Mouse (Mus musculus) adipocyte (in vitro differentiated cells): ENCODE measurements at regions not wholly inside any gene's neighbourhood (a gene's known extent, or its start where the extent isn't known, plus 50 kb on each side); places are given as distances from the start of the nearest gene placed in this dataset.

Experiments
- DNase-seq: peaks from one replicate; pipeline ENCODE4 v3.0.0-alpha.2; 2016; ENCODE audit warnings: low spot score

DNA sequence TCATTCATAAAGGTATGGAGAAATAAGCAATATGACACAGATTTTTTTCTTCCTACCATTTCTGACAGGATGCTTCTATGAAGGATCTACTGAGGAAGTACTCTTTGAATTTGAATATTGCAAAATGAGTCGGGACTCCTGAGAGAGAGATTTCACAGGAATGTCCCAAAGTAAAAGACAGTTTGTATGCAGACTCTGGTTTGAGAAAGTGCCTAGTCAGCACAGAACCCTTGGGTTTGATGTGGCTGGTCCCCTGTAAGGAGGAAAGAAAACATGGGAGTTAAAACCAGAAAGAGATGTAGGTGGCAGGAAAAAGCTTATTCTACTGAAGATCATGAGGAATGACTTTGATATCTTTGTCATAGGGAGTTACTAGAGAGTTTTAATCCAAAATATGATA lies 405.6 kb upstream of the Klf4 start:
- no peak for DNase-seq

GRCm38 (mm10) chr4:55929141-55929782 lies 397.0 kb upstream of the Klf4 start:
- DNase-seq = no peak

DNA sequence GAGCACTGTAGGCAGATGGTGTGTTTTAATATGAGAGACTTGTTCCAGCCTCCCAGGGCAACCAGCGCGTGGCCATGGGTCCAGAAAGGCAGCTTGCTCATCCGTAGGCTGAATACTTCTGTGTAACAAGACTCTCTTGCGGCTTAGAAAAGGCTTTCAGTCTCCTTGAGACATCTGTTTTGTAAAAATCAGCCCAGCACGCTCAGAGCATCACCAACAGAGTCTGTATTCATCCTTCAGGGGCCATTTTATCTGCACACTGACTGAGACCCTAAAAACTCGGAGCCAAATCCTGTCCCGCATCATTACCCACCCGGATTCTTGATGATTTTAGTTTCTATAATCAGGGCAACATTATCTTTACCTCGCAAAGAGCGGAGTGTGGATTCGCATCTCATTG lies 396.4 kb upstream of the Klf4 start:
- DNase-seq = no peak

GRCm38 (mm10) chr4:55928196-55928595 lies 395.9 kb upstream of the Klf4 start:
- DNase-seq = no peak

- no peak for DNase-seq
Measured at GRCm38 (mm10) chr4:55927391-55927790, 395.1 kb upstream of the Klf4 start.

DNA sequence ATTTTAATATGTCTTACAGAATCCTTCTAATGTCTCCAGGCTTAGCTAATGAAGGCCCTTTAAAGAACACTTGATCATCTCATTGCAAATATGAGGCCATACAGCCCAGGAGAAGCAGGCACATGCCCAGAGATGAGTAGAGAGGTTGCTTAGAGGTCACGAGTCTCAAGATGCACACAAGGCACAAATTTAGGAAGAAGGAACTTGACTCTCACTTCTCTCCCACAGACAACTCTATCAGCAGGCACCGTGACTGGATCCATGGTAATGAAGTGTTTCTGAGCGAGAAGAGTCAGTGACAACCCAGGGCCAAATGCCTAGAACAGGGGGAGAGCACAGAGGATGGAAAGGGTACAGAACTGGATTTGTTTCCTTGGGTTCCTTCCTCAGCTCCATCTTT lies 392.7 kb upstream of the Klf4 start:
- DNase-seq = no peak

DNA sequence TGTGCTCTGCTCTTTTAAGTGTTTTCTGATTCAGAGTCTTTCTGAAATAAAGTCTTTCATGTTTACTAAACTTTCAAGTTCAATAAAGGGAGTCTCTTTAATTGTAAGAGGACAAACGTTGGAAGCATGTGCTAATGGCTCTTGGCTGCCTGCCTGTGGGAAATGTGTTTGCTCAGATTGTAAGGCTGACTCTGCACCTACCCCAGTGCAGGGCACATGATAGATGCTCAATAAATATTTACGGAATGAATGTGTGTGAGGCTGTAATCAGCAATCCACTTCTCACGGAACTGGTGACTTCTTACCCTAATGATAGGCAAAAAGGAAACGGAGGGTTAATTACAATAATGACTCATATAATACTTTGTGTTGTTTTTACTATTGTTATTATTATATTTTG lies 389.0 kb upstream of the Klf4 start:
- DNase-seq = no peak

- peak; percentile 26 for DNase-seq
Measured at GRCm38 (mm10) chr4:55894116-55894885, 362.0 kb upstream of the Klf4 start.

- no peak for DNase-seq
Measured at GRCm38 (mm10) chr4:55891656-55892055, 359.4 kb upstream of the Klf4 start.

DNA sequence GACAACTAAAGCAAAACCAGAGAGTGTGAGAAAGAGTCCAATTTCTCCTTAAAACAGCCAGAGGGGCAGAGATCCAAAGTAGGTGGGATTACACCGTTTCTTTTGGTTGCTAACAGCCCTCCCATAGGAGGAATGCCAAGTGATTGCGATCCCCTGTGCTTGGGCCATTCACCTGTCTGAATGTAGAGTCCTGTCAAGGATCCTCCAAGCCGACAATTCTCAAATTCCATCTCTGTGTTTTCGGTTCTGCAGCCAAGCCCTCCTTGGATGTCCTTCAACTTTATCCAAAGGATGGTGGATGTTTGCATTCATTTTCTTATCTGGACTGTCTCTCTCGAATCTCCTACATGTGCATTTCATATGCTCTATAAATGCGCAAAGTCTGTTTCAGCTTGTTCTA lies 355.3 kb upstream of the Klf4 start:
- no peak for DNase-seq

DNA sequence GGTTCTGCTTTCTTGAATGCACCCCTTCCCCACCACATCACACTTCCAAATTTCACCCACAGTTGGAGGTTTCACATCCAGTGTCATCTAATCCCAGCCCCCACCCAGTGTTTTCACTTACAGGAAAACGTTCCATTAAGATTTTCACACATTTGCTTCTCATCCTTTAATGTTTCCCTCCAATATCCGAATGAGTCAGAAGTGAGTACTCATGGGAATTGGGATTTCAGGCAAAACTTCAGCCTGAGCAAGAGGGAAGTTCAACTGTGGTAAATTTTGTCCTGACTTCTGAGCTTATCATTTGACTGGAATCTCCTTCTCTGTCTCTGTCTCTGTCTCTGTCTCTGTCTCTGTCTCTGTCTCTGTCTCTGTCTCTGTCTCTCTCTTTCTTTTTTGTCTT lies 350.3 kb upstream of the Klf4 start:
- no peak for DNase-seq

DNA sequence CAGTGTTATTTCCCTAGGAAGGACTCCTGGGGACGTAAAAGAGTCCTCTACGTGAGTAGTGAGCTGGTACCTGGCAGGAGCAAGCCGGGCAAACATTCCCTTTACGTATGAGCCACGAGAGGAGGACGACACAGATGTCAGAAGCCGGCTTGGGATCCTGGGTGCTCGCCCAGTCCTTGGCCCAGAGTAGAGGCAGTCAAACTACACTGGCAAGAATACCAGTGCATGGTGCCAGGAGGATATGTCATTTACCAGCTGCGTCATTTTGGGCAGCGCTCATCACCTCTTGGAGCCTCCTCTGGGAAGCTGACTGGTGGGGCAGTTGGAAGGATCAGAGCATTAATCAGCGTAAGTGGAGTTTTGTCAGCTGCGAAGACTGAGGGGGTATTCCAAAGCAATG lies 343.0 kb upstream of the Klf4 start:
- peak; percentile 81 for DNase-seq

DNA sequence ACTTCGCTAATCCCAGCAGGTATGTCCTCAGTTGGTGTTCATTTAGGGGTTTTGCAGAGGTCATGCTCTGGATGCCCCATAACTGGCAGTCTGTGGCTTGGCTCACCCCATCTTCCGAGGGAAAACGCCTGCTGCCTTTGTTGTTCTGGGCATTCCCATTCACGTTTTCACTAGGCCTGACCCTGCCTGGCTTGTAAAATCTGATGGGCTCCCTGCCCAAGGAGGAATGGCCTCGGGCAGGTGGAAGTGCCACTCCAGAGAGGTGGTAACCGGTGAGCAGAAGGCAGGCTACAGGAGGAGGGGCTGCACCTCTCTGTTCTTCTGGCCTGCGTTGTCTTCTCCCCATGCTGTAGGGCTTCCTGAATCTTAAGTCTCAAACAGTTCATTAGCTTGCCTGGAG lies 342.6 kb upstream of the Klf4 start:
- no peak for DNase-seq

GRCm38 (mm10) chr4:55874276-55874675 lies 342.0 kb upstream of the Klf4 start:
- DNase-seq = no peak

GRCm38 (mm10) chr4:55860055-55860454 lies 327.8 kb upstream of the Klf4 start:
- no peak for DNase-seq

DNA sequence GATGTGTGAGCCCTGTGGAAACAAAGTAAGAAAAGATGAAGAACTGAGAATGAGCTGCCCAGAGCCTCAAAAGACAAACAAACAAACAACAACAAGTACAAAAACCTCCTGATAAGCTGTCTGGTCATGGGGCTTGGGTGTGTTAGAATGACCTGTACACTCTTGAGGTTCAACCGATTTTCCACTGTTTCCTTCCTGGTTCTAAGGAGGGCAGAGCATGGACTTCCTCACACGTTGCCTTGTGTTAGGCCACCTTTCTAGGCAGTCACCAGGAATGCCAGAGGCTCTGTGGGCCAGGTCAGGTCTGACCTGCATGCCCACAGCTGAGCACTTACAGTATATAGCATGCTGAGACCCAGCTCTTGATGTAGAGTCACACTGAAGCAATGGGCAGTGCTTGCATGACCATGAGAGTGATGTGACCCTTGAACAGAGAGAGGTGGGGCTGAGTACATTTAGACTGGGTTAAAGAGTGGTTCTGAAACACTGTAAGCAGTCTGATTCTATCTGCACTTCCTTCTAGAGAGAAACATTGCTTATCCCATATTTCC lies 327.0 kb upstream of the Klf4 start:
- DNase-seq = peak; percentile 14

GRCm38 (mm10) chr4:55851430-55851829 lies 319.2 kb upstream of the Klf4 start:
- no peak for DNase-seq

DNA sequence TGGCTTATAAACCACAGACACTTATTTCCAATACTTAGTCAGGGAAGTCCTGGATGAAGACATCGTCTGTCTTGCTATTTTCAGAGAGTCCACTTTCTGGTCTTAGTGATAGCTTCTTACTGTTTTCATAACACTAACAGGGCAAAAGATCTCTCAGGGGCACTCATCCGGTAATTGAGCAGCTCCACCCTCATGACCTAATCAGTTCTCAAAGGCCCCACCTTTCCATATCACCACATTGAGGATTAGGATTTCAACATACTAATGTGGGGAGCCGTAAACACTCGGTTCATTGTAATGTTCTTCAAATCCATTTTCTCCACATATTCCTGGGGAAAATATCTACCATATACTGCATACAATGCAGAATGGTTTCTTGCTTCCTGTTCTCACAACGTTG lies 318.8 kb upstream of the Klf4 start:
- DNase-seq = no peak

- DNase-seq = no peak
Measured at GRCm38 (mm10) chr4:55843727-55844401, 311.6 kb upstream of the Klf4 start.

DNA sequence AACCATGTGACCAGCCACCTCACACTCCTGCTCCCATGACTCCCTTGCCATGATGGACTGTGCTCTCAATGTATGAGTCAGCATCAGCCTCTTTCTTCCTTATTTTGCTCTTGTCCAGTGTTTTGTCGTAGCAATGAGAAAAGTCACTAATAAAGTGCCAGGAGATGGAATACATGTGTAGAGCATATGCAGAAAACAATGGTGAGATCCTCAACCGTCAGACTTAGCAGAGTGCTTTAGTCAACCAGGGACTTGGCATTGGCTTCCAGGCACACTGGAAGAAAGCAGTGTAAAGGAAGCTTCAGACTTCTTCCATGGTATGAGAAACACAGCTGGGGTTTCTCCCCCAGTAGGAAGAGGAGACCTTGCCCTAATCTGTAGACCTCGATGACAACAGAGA lies 306.3 kb upstream of the Klf4 start:
- no peak for DNase-seq

DNA sequence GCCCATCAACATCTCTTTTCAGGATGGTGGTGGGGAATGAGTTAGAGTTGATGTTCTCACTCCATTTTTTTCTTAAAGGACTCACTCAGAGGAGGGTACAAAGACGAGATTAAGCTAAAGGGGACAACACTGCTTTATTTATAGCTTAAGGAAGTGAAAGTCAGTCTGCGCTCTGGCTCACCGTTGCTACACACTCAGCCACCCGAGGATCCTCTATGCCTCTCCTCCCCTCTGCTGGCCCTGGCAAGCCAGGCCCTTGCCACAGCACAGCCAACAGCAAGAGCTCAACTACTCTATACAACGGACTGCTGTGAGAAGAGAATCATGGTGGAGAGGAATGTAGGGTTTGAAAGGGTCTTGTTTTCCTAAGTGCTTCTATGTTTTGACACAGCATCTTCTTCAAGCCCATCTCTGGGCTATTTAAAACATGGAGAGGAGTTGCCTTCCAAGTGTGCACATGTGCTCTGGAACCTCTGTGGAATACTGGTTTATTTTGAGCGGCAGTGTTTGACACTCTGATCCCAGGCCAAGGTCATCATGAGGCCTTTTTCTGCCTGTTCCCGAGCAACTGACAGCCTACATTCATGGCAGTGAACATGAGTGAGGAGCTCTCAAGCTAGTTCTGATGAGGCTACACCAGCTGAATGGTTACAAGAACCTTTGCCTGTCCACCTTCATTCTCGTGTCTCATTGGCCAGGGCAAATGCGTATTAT lies 291.9 kb upstream of the Klf4 start:
- DNase-seq = peak; percentile 12

DNA sequence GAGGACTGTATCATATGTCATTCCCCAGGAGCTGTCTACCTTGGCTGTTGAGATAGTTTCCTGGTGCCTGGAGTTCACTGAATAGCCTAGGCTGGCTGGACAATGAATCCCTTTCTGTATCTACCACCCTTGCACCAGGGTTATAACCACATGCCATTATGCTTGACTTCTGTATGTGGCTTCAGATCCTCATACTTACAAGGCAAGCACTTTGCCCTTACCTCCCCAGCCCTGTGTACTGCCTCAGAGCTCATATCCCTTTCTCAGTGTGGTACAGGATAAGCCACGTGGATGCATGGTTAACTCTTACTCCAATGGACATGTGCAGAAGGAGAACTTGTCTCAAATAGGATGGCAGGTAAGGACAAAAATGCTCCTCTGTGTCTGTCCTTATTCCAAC lies 291.3 kb upstream of the Klf4 start:
- no peak for DNase-seq
